Mouse (Mus musculus) left cerebral cortex, postnatal 4 days (tissue): ENCODE data around the gene Ldlrad1. TPM values are rescaled to one million over a fixed set of nuclear protein-coding genes. Genes with fewer than 3 reads are reported as not detected.
A peak's percentile ranks its signal among the peaks of the same experiment; 100 is the strongest.

Experiments
- DNase-seq: peaks from one replicate; pipeline ENCODE4 v3.0.0-alpha.2; 2022
- intact Hi-C: fragments of 180-260 bp; cut with DNase I; formaldehyde crosslinking; loops from one replicate; pipeline ENCODE4 v1.15.1; 2025
- total RNA-seq, 2 experiments: library from RNA; stranded (reverse); gene quantifications; 2 replicates each; pipeline ENCODE4 v1.2.3; 2021

Ldlrad1 gene
- total RNA-seq, 2 experiments from 2014 or later = not detected

DNA sequence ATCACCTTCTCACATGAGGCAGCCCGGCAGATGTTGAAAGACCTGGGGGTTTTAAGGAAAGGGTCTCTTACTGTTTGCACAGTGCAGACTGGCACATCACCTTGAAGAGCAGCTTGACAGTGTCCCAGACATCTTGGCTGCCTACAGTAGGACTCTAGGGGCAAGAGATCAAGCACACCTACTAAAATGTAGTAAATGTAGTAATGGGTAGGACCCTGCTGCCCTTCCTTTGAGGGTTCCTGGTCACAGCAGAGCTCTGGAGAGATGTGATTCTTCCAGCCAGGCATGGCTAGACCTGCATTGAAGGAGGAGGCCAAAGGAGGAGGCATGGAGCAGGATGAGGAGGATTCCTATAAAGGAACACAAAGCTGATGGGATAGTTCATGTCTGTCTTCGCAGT, 2.0 kb upstream of the Ldlrad1 start:
- DNase-seq = no peak
- intact Hi-C loops = loop anchor here (5.0 kb wide), 1 partner anchor 35 kb away; no protein-coding TSS in a partner anchor

DNA sequence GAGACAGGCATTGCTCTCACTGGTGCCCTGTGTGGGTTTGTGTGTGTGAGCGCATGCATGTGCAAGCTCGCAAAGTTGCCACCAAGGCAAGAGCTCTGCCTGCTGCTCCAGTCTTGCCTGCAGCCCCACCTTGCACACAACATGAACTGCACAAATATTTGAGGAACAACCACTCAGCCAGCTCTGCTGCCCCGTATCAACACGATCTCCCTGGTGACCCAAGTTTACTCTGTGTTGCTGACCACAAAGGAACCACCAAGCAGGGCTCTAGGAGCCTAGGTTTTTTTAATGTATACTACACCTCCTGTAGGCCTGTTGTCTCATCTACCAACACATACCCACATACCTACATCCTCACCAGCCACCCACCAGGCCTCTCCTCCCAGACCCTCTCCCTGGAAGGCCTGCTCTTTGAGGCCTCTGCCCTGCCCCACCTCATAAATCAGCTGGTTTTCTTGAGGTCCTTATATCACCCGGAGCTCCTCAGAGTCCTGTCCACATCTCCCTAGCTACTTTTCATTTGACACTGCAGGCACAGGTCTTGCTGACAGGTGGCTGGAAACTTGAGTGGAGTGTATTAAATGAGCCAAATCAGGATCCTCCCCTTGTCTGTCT, 1.6 kb downstream of the Ldlrad1 start:
- intact Hi-C loops = no loop called here
- DNase-seq = no peak

DNA sequence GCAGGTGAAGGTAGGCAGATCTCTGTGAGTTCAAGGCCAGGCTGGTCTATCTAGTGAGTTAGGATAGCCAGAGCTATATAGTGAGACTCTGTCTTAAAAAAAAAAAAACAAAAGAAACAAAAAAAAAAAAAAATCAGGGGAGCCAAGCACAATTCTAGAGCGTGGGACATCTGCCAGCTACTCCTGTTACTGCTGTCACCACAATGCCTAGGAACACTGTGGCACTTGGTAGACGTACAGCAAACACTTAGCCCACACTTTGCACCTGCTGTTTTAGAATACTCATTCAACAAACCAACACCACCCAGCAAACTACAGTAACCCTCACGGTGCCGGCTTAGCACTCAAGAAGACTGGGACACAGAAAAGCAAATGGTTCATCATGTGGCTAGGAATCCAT, 2.5 kb downstream of the Ldlrad1 start:
- DNase-seq = no peak
- intact Hi-C loops = no loop called here

DNA sequence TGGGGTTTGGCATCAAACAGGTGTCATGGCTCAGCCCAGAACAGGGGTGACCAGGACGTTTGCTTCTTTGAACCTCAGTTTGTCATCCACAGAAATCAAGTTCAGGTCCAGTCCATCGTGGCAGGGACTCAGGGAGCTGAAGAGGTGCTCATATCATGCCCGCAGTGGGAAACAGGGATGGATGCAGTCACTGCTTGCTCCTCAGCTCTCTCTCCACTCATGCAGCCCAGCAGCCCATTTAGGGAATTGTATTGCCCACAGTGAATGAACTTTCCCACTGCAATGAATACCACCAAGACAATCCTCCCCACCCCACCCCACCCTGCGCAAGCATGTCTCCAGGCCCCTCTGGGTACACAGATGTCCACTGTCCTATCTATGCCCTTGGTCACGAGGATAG, 3.0 kb downstream of the Ldlrad1 start:
- DNase-seq = no peak
- intact Hi-C loops = no loop called here

DNA sequence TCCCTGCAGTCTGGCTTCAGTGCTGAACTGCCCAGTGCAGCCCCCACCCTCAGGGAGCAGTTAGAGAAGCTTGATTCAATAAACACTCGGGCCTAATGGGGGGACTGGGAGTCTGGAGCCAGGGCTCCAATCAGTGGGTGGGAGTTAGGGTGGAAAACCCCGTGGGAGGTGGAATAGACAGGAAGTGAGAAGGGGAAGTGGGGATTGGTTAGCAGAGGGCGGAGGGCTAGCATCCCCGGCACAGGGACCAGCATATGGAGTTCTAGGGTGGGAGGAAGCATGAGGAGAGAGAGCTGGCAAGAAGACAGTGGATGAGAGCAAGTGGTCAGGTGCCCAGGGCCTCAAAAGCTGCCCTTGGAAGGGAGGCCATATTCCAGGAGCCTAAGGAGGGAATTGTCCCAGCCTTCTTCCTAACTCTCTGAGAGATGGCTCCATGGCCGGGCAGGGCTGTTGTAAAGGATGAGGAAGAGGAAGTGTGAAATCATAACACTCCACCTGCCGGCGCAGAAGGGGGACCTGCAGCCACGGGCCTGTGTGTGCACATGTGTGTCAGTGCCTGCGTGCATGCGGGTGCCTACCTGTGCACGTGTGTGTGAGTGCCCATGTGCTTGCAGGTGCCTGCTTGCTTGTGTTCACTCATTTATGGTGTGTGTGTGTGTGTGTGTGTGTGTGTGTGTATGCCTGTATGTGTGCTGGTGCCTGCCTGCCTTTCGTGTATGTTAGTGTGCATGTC, 4.5 kb downstream of the Ldlrad1 start:
- DNase-seq = peak; percentile 7
- intact Hi-C loops = no loop called here

DNA sequence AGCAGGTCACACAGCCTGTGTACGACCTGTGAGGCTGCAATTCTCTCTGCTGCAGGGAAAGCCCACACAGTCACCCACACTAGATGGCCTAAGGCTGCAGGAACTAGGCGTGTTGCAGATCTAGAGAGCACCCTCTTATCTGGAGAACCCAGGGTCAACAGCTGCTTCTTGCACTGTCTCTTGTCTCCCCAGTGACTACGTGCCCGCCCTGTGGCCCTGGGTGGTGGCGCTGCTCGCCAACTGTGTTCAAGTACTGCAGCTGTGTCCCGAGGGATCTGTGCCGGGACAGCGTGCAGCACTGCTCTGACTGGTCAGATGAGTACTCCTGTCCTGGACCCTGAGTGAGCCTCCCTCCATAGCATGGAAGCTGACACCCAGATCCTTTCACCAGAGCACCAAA, 8.6 kb downstream of the Ldlrad1 start:
- DNase-seq = no peak
- intact Hi-C loops = no loop called here

DNA sequence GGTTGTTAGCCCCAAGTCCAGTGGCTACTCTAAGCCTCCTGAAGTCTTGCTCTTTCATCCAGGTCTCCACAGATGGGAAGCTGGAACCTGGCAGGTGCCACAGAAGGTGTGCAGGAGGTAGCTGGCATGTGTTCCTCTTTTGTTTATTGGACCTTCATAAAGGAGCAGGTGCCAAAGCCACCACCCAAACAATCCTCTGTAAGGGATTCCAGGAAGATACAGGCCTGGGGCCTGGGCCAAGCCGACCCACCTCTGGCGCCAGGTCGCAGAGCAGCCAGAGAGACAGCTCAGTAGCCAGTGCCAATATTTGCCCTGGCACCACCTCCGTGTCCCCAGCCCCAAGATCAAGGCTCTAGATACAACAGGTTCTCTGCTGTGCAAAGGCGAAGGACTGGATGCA, 12.5 kb downstream of the Ldlrad1 start:
- intact Hi-C loops = no loop called here
- DNase-seq = no peak

DNA sequence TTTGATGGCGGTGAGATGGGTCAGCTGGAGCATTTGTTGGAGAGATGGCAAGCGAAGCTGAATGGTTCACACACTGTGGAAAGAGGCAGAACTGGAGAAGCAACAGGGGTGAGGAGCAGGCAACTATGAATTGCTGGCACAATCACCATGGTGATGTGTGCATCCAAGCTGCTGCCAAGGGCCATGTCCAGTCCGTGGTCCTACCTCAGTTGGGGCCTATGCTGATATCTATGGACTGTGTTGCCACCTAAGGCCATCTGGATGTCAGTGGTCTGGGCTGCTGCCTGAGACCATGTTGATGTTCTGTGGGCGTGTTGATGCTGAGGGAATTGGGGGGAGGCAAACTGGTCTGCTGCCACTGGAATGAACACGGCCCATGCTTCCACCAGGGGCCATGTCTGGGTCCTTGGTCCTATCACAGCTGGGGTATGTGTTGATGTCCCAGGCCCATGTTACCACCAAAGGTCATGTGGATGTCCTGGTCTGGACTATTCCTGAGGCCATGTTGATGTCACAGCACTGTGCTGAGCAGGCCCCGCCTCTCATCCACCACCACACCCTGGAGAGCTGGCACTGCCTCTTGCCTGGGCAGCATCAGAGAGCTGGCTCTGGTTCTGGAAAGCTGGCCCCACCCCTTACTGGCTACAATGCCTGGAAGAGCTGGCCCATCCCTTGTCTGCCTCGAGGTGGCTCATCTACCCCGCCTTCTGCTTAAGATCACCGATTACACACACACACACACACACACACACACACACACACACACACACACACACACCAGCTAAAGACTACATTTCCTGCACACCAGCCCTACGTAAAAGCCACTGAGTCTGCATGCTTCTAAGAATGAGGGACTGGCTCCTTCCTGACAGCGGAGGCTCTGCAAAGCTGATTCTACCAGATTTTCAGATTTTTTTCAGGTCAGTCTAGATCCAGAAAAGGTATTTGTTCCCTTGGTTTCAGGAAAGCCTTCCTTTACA, 14.5 kb downstream of the Ldlrad1 start:
- intact Hi-C loops = no loop called here
- peak; percentile 87 for DNase-seq

DNA sequence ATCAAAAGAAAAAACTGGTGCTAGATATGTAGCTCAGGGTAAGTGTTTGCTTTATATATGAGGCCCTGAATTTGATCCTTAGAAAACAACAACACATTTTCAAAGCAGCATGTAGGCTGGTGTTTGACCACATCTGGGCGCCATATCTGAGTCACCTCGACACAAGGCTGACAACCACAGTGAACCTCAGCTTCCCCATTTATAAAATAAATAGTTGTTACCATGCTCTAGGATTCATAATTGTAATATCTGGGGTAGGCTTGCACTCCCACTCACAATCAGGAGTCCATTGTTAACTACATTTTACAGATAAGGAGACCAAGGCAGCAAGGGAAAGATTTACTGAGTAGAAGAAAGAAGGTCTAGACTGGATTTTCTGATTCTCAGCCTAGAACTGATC, 17.3 kb downstream of the Ldlrad1 start:
- intact Hi-C loops = no loop called here
- DNase-seq = no peak

DNA sequence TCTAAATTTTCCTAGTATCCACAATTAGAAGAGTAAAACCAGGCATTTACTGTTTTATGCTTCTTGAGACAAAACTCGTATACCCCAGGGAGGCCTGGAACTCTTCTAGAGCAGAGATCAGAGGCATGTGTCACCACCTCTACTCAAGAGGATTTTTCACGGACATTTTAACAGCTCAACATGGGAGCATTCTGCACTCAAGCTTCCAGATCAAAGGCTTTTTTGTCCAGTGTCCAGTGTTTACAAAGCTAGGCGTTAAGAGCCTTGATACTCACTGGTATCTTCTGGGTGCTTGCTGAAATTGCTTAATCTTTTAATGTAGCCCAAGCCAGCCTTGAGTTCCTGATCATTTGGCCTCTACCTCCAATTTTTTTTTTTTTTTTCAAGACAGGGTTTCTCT, 23.2 kb downstream of the Ldlrad1 start:
- DNase-seq = no peak
- intact Hi-C loops = no loop called here

DNA sequence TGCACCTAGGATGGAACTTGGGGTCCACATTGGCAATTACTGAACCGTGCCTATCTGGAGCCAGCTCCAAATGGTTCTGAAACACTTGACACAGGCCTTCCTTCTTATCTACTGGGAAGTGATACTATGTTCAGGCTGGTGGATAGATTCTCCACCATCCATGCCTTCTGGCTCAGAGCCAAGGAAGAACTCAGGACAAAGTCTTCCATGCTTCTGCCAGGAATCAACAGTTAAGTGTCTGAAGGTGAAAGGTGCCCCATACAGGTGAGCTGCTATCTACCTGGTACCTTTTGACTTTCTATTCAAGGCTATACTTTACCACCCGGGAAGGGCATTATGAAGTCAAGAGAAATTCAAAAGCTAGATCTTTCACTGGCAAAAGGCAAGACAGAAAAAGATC, 29.3 kb downstream of the Ldlrad1 start:
- intact Hi-C loops = no loop called here
- DNase-seq = no peak

DNA sequence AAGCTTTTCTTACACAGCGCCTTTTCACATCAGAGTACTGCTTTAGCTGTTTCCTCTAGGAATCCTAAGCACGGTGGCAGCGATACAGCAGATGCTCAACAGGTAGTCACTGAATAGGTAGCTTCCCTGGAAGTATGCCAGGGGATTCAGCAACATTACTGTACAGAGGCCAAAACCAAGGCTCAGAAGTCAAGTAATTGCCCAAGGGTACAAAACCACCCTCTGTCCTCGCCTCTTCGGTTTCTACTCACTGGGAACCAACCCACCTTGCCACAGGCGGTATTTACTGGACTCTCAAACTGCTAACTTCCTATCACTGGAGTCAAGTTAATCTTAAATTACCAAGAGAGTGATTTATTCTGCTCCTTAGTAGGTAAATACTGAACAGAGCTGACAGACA, 31.2 kb downstream of the Ldlrad1 start:
- no peak for DNase-seq
- intact Hi-C loops = loop anchor here (5.0 kb wide), 1 partner anchor 33 kb away; the partner anchor contains the start of gene Ldlrad1

DNA sequence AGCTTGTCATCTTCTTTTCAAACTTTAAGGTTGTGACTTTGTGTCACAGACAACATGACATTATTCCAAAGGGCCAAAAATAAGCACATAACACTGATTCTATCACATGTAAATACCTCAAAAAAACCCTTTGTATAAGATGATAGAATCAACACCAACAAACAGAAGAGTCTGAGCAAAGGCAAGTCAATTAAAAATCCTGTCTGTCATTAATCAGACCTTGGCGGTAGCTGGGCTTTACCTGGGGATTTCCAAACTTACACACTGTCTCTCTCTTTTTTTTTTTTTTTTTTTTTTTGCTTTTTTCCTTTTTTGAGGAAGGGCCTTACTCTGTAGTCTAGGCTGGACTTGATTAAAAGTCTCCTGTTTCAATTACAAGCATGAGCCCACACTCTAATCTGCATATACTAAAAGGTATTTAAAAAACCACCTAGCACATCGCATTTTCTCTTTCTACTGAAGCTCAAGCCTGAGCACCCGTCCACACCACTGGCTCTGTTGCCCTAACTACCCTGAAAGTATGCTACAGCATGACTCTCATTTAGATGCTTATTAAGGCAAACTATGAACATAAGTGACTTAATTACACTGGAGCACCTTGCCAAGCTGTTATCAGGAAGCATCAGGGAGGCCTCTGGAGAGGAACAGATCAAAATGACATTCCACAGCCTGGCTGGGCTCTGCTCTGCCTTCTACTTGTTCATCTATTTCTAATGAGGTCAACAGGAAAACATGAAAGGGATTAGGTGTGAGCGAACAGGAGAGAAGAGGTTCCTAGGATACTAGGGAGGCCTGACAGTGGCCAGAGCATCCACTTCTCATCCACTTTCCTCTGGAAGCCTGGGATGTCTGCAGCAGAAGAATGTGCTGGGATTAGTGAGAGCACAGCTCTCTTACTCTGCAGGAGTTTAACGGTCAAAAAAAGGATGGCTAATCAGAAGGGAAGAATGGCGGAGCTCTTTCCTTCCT, 34.7 kb downstream of the Ldlrad1 start:
- DNase-seq = no peak
- intact Hi-C loops = loop anchor here (5.0 kb wide), 1 partner anchor 36 kb away; the partner anchor contains the start of gene Ldlrad1

DNA sequence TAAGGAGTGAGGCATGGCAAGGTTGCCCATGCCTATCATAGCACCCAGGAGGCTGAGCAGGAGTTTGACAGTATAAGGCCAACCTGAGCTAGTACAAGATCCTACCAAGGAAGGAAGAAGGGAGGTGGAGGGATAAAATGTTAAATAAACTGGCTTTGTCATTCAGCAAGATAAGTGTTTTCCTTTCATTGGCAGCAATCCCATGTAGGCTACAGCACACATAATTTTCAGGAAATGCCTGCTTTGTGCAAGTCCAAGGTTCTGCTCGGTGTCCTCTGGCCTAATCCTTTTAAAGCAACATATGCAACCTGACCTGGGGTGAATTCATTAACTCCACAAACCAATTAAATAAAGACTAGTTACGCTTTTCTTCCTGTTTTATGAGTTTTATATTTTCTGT, 36.4 kb downstream of the Ldlrad1 start:
- no peak for DNase-seq
- intact Hi-C loops = no loop called here

DNA sequence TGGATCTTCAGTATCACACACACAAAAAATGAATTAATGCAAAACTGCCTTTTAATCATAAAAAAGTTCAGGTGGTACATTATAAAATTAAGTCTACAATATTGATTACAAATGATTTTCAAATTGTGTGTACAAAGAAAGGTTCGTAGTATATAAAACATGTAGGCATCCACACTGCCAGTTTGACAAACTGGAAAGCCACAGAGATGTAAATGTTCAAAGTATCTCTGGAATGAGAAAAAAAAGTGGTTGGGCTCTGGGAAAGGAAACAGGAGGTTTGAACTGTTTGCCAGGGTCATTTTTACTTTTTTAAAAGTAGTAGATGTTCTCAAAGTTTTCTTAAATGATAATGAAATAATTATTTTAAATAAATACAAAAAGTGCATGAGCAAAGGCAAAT, 37.1 kb downstream of the Ldlrad1 start:
- DNase-seq = no peak
- intact Hi-C loops = no loop called here

DNA sequence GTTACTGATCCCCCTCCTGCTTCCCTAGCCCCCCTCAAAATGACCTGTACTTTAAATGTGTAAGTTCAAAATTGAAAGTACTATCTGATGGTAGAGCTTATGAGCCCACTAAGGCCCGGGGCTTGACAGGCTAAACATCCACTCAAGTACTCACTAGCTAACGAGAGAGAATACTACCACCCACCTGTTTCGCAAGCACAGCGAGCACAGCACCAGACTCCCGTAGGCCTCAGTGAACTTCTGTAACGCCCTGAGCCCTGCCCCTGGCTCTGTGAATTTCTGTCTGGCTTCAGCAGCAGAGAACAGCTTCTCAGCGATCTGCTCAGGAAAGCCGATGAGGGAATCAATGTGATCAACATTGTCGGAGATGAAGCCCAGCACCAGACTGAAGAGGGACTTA, 38.1 kb downstream of the Ldlrad1 start:
- no peak for DNase-seq
- intact Hi-C loops = no loop called here

DNA sequence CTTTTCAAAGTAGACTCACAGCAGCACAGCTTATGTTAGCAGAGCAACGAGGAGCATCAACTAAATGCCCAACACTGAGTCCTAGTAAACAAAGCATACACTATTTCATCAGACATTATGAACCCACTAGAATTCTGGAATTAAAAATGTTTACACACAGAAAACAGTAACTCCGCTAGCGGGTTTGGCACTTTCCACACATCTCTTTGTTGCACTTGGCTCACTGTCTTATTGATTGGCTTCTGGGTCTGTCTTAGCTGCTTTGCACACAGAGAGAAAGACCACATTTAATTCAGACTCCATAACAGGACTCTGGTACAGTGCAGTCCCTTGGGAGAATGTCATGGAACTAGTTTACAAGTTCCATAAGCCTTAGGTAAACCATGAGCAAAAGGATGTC, 39.1 kb downstream of the Ldlrad1 start:
- intact Hi-C loops = no loop called here

DNA sequence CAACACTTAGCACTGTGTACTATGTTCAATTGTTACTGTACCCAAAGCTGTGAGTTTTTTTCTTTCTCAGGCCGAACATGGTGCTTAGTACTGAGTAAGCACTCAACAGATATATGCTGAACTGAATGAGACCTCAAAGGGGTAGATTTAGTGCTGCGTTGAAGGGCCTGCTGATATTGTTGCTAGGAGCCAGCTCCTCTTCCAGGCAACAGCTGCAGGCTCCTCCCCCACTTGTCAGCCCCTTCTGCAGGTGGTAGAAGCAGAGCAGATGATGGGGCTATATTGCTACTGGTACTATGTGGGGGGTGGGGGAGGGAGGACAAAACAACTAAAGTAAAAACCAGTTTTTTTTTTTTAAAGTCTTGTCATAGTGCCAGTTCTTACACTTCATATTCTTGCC, 40.5 kb downstream of the Ldlrad1 start:
- no peak for DNase-seq

More for the DNA sequence above, 39.1 kb downstream of the Ldlrad1 start:
- DNase-seq = no peak

DNA sequence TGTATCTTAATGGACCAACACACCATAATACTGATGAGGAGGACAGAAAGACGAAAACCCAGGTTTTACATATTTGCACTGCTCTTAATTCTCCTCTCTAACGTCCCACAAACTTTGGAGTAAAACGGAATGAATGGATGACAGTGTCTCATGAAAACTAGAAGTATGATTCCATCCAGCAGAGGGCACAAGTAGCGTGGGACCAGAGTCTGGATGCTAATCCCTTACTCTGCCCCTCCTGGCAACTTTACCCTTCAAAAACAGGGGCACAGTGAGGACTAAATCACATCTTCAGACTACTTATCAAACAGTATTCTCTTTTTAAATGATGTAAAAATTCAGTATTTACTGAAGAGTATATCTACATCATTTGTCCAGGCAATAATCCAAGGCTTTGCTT, 41.5 kb downstream of the Ldlrad1 start:
- intact Hi-C loops = loop anchor here (5.0 kb wide), 2 partner anchors 62 to 97 kb away; partner anchors contain the start of gene Yipf1
- DNase-seq = peak; percentile 35

More for the DNA sequence above, 40.5 kb downstream of the Ldlrad1 start:
- intact Hi-C loops = no loop called here

DNA sequence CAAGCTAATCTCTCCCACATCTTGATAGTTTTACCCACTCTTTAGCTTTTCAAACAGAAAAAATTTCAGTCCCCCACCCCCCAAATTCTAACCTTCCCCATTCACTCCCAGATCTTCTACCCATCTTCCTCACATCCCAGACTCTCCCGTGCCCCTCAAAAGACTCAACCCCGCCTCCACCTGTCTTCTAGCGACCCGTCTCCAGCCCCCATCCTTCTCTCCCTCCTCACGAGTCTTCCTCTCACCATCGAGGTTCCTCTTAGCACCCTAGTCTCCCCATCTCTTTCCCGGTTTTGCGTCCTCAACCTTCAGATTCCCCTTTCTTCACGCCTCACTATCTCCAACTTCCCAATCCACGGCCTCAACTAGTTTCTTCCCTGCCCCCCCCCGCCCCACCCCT, 43.5 kb downstream of the Ldlrad1 start:
- intact Hi-C loops = loop anchor here (5.0 kb wide), 2 partner anchors 60 to 95 kb away; partner anchors contain the start of gene Yipf1
- DNase-seq = peak; percentile 1
